Comparison of ENCODE assay signal across 17 mouse cellular contexts in the genomic region with DNA sequence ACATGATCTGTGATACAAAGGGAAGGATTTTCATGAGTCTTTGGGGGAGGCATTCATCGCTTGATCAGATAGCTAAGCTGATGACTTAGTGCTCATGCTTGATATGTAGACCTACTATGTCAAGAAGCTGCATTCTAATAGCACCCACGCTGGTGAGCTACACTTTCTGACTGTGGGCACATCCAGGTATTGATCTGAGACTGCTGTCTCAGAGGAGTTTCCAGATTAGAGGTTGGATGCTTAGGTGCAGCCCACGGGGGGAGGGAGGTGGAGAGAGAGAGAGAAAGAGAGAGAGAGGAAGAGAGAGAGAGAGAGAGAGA. TPM values are rescaled to one million over a fixed set of nuclear protein-coding genes. Genes with fewer than 3 reads are reported as not detected.
DNase-seq lines count a peak whose midpoint lies in the region; ATAC-seq and TF ChIP-seq lines count a peak whose summit lies in the region.
"Had no signal": no experiment of that assay in that cellular context is flagged by ENCODE, and none has a peak within 500 bp of the region (broad histone marks: within the 10 kb centered on the region; RNA-seq: fewer than 3 reads in every experiment).

No protein-coding gene starts in this region.

- H3K9me3 ChIP-seq in forebrain, embryonic 11.5 days (ENCODE audit: control insufficient read depth, low read length), result no peaks in the 10 kb centered on the region
- no peaks in the 10 kb centered on the region for H3K9me3 ChIP-seq in forebrain, postnatal 0 days (ENCODE audit: low read length)
- no peaks in the 10 kb centered on the region for H3K9me3 ChIP-seq in midbrain, embryonic 11.5 days (ENCODE audit: control insufficient read depth, low read length)
- no peaks in the 10 kb centered on the region for H3K9me3 ChIP-seq in midbrain, embryonic 10.5 days (replicated peaks)
- H3K9me3 ChIP-seq in neural tube, embryonic 15.5 days (replicated peaks), result no peaks in the 10 kb centered on the region

- no peak overlapping the region for H3K4me2 ChIP-seq in forebrain, embryonic 11.5 days (ENCODE audit: low read depth, low read length, severe bottlenecking)
- H3K4me2 ChIP-seq in forebrain, postnatal 0 days (ENCODE audit: low read depth), result no peak overlapping the region
- H3K4me2 ChIP-seq in midbrain, embryonic 11.5 days, result no peak overlapping the region
- H3K4me2 ChIP-seq in neural tube, embryonic 15.5 days, result no peak overlapping the region

- 30% methylated on average over 3 of the region's 3 CpGs for WGBS in forebrain, embryonic 11.5 days
- 32% methylated on average over 3 of the region's 3 CpGs for WGBS in forebrain, postnatal 0 days
- WGBS in midbrain, embryonic 11.5 days, result 24% methylated on average over 3 of the region's 3 CpGs
- 34% methylated on average over 3 of the region's 3 CpGs for WGBS in midbrain, embryonic 10.5 days
- WGBS in neural tube, embryonic 15.5 days, result 28% methylated on average over 3 of the region's 3 CpGs

- H3K4me3 ChIP-seq in forebrain, embryonic 11.5 days (ENCODE audit: low read depth, low read length), result no peak overlapping the region
- no peak overlapping the region for H3K4me3 ChIP-seq in forebrain, postnatal 0 days (ENCODE audit: low read depth, low read length)
- H3K4me3 ChIP-seq in midbrain, embryonic 11.5 days (ENCODE audit: low read depth, low read length), result no peak overlapping the region
- H3K4me3 ChIP-seq in midbrain, embryonic 10.5 days, result no peak overlapping the region
- H3K4me3 ChIP-seq in neural tube, embryonic 15.5 days (replicated peaks), result no peak overlapping the region

- no peak overlapping the region for H3K27ac ChIP-seq in forebrain, embryonic 11.5 days (ENCODE audit: low read depth, low read length)
- no peak overlapping the region for H3K27ac ChIP-seq in forebrain, postnatal 0 days (ENCODE audit: low read depth, low read length)
- no peak overlapping the region for H3K27ac ChIP-seq in midbrain, embryonic 11.5 days (ENCODE audit: low read depth, low read length)
- no peak overlapping the region for H3K27ac ChIP-seq in midbrain, embryonic 10.5 days (replicated peaks)
- H3K27ac ChIP-seq in neural tube, embryonic 15.5 days (replicated peaks), result no peak overlapping the region
- H3K27ac ChIP-seq: macrophage had no signal

- no peaks in the 10 kb centered on the region for H3K27me3 ChIP-seq in forebrain, embryonic 11.5 days (ENCODE audit: control insufficient read depth, insufficient read depth, low read length)
- no peaks in the 10 kb centered on the region; the same call in 1 of the 2 replicates for H3K27me3 ChIP-seq in forebrain, postnatal 0 days (ENCODE audit: insufficient read depth, low read length)
- H3K27me3 ChIP-seq in midbrain, embryonic 11.5 days (ENCODE audit: control insufficient read depth, insufficient read depth, low read length), result no peaks in the 10 kb centered on the region
- peaks cover 9% of the 10 kb centered on the region; the same call in 1 of the 2 replicates for H3K27me3 ChIP-seq in midbrain, embryonic 10.5 days (ENCODE audit: low read depth, poor library complexity, severe bottlenecking)
- H3K27me3 ChIP-seq in neural tube, embryonic 15.5 days (replicated peaks), result peaks cover 3% of the 10 kb centered on the region; the same call in 1 of the 2 replicates

- no peaks in the 10 kb centered on the region for H3K36me3 ChIP-seq in forebrain, embryonic 11.5 days (ENCODE audit: control insufficient read depth, insufficient read depth, low read length)
- no peaks in the 10 kb centered on the region for H3K36me3 ChIP-seq in forebrain, postnatal 0 days (ENCODE audit: insufficient read depth)
- H3K36me3 ChIP-seq in midbrain, embryonic 11.5 days (ENCODE audit: control insufficient read depth, insufficient read depth, low read length), result no peaks in the 10 kb centered on the region
- H3K36me3 ChIP-seq in midbrain, embryonic 10.5 days, result no peaks in the 10 kb centered on the region
- H3K36me3 ChIP-seq in neural tube, embryonic 15.5 days, result no peaks in the 10 kb centered on the region

- H3K4me1 ChIP-seq in forebrain, embryonic 11.5 days (replicated peaks; ENCODE audit: control insufficient read depth, insufficient read depth, low read length), result no peaks in the 10 kb centered on the region
- no peaks in the 10 kb centered on the region for H3K4me1 ChIP-seq in forebrain, postnatal 0 days (ENCODE audit: insufficient read depth)
- H3K4me1 ChIP-seq in midbrain, embryonic 11.5 days (ENCODE audit: control insufficient read depth, insufficient read depth, low read length), result no peaks in the 10 kb centered on the region
- no peaks in the 10 kb centered on the region for H3K4me1 ChIP-seq in midbrain, embryonic 10.5 days
- H3K4me1 ChIP-seq in neural tube, embryonic 15.5 days, result no peaks in the 10 kb centered on the region

- TF ChIP-seq CTCF in forebrain, postnatal 0 days (IDR thresholded peaks at IDR 0.05; ENCODE audit: low read depth), result no peak

- DNase-seq in forebrain, embryonic 11.5 days (ENCODE audit: low spot score), result no peak
- no peak for DNase-seq in forebrain, postnatal 0 days
- DNase-seq in midbrain, embryonic 11.5 days (ENCODE audit: low spot score, missing footprints), result no peak
- DNase-seq in midbrain, embryonic 10.5 days (ENCODE audit: low spot score), result no peak
- DNase-seq in thymus, postnatal 36 days, result no peak
- no peak for DNase-seq in right cerebral cortex, adult 18-20 months

- peak; percentile 46 for ATAC-seq in forebrain, embryonic 11.5 days (replicated peaks; ENCODE audit: low FRiP score)
- ATAC-seq in forebrain, postnatal 0 days, result no peak
- peak; percentile 67 for ATAC-seq in midbrain, embryonic 11.5 days (ENCODE audit: low FRiP score)
- ATAC-seq in megakaryocyte, adult 5-6 weeks (ENCODE audit: poor library complexity, severe bottlenecking), result 0 out of 2 replicates have a peak, but pooled peaks have one; percentile 18
- peak; percentile 45 for ATAC-seq in neural tube, embryonic 15.5 days (ENCODE audit: low FRiP score)

- no peak overlapping the region for H3K9ac ChIP-seq in forebrain, embryonic 11.5 days (ENCODE audit: low read length)
- no peak overlapping the region for H3K9ac ChIP-seq in forebrain, postnatal 0 days
- H3K9ac ChIP-seq in midbrain, embryonic 11.5 days (ENCODE audit: low read length), result no peak overlapping the region
- no peak overlapping the region for H3K9ac ChIP-seq in neural tube, embryonic 15.5 days (replicated peaks)

RNA-seq across cellular contexts. Expression of gene Olfr94, which starts 3.1 kb away (rescaled TPM):
- not detected in 2 replicates for polyA plus RNA-seq in forebrain, embryonic 11.5 days (2014; fragmentation: Nextera tagmentation; extraction: Ambion mirVana)
- total RNA-seq in forebrain, postnatal 0 days (2014; rRNA removed), result not detected in 2 replicates
- polyA plus RNA-seq in forebrain, postnatal 0 days (2015; fragmentation: Nextera tagmentation; extraction: Ambion mirVana), result not detected in 2 replicates
- not detected in 2 replicates for polyA plus RNA-seq in midbrain, embryonic 11.5 days (2014; fragmentation: Nextera tagmentation; extraction: Ambion mirVana)
- polyA plus RNA-seq in midbrain, embryonic 10.5 days (2016; fragmentation: Nextera tagmentation; extraction: Ambion mirVana), result not detected in 2 replicates
- not detected in 2 replicates for total RNA-seq in megakaryocyte, adult 5-6 weeks (2015)
- not detected in 2 replicates for total RNA-seq in megakaryocyte, adult 5-6 weeks (2017)
- polyA plus RNA-seq in neural tube, embryonic 15.5 days (2015; fragmentation: Nextera tagmentation; extraction: Ambion mirVana), result 0.14 and 0.19 TPM in 2 replicates
- total RNA-seq: adrenal gland, postnatal 36 days; CH12.LX; gastrocnemius, adult 8-10 months; heart, adult 18-20 months; layer of hippocampus, adult 8-10 months; left cerebral cortex, postnatal 10 days had no signal
- polyA plus RNA-seq: heart, embryonic 16.5 days; macrophage; stomach, embryonic 14.5 days had no signal

RNA-seq across cellular contexts. Expression of gene Olfr95, which starts 9.0 kb away (rescaled TPM):
- polyA plus RNA-seq in forebrain, embryonic 11.5 days (2014; fragmentation: Nextera tagmentation; extraction: Ambion mirVana), result not detected in 2 replicates
- total RNA-seq in forebrain, postnatal 0 days (2014; rRNA removed), result 0.05 TPM in 1 of 2 replicates, not detected in the other
- polyA plus RNA-seq in forebrain, postnatal 0 days (2015; fragmentation: Nextera tagmentation; extraction: Ambion mirVana), result not detected in 2 replicates
- not detected in 2 replicates for polyA plus RNA-seq in midbrain, embryonic 11.5 days (2014; fragmentation: Nextera tagmentation; extraction: Ambion mirVana)
- not detected in 2 replicates for polyA plus RNA-seq in midbrain, embryonic 10.5 days (2016; fragmentation: Nextera tagmentation; extraction: Ambion mirVana)
- total RNA-seq in megakaryocyte, adult 5-6 weeks (2015), result not detected in 2 replicates
- 0.04 TPM in 1 of 2 replicates, not detected in the other for total RNA-seq in megakaryocyte, adult 5-6 weeks (2017)
- polyA plus RNA-seq in neural tube, embryonic 15.5 days (2015; fragmentation: Nextera tagmentation; extraction: Ambion mirVana), result 0.04 TPM in 1 of 2 replicates, not detected in the other
- total RNA-seq: adrenal gland, postnatal 36 days; CH12.LX; gastrocnemius, adult 8-10 months; heart, adult 18-20 months; layer of hippocampus, adult 8-10 months; left cerebral cortex, postnatal 10 days had no signal
- polyA plus RNA-seq: heart, embryonic 16.5 days; macrophage; stomach, embryonic 14.5 days had no signal

RNA-seq across cellular contexts. Expression of gene Ubd, which starts 10.2 kb away (rescaled TPM):
- polyA plus RNA-seq in forebrain, embryonic 11.5 days (2014; fragmentation: Nextera tagmentation; extraction: Ambion mirVana), result not detected in 2 replicates
- not detected in 2 replicates for total RNA-seq in forebrain, postnatal 0 days (2014; rRNA removed)
- not detected in 2 replicates for polyA plus RNA-seq in forebrain, postnatal 0 days (2015; fragmentation: Nextera tagmentation; extraction: Ambion mirVana)
- polyA plus RNA-seq in midbrain, embryonic 11.5 days (2014; fragmentation: Nextera tagmentation; extraction: Ambion mirVana), result not detected in 2 replicates
- not detected in 2 replicates for polyA plus RNA-seq in midbrain, embryonic 10.5 days (2016; fragmentation: Nextera tagmentation; extraction: Ambion mirVana)
- not detected in 2 replicates for total RNA-seq in megakaryocyte, adult 5-6 weeks (2015)
- total RNA-seq in megakaryocyte, adult 5-6 weeks (2017), result 0.40 TPM in 1 of 2 replicates, not detected in the other
- 3.8 TPM in 1 of 2 replicates, not detected in the other for polyA plus RNA-seq in neural tube, embryonic 15.5 days (2015; fragmentation: Nextera tagmentation; extraction: Ambion mirVana)
- total RNA-seq: gastrocnemius, adult 8-10 months; layer of hippocampus, adult 8-10 months; left cerebral cortex, postnatal 10 days had no signal
- polyA plus RNA-seq: macrophage; stomach, embryonic 14.5 days had no signal

RNA-seq across cellular contexts. Expression of gene Olfr96, which starts 16.1 kb away (rescaled TPM):
- not detected in 2 replicates for polyA plus RNA-seq in forebrain, embryonic 11.5 days (2014; fragmentation: Nextera tagmentation; extraction: Ambion mirVana)
- total RNA-seq in forebrain, postnatal 0 days (2014; rRNA removed), result not detected in 2 replicates
- not detected in 2 replicates for polyA plus RNA-seq in forebrain, postnatal 0 days (2015; fragmentation: Nextera tagmentation; extraction: Ambion mirVana)
- not detected in 2 replicates for polyA plus RNA-seq in midbrain, embryonic 11.5 days (2014; fragmentation: Nextera tagmentation; extraction: Ambion mirVana)
- polyA plus RNA-seq in midbrain, embryonic 10.5 days (2016; fragmentation: Nextera tagmentation; extraction: Ambion mirVana), result not detected in 2 replicates
- total RNA-seq in megakaryocyte, adult 5-6 weeks (2015), result not detected in 2 replicates
- total RNA-seq in megakaryocyte, adult 5-6 weeks (2017), result not detected in 2 replicates
- polyA plus RNA-seq in neural tube, embryonic 15.5 days (2015; fragmentation: Nextera tagmentation; extraction: Ambion mirVana), result not detected in 2 replicates
- total RNA-seq: adrenal gland, postnatal 36 days; CH12.LX; gastrocnemius, adult 8-10 months; heart, adult 18-20 months; layer of hippocampus, adult 8-10 months; left cerebral cortex, postnatal 10 days had no signal
- polyA plus RNA-seq: heart, embryonic 16.5 days; macrophage; stomach, embryonic 14.5 days had no signal

RNA-seq across cellular contexts. Expression of gene Olfr97, which starts 33.3 kb away (rescaled TPM):
- not detected in 2 replicates for polyA plus RNA-seq in forebrain, embryonic 11.5 days (2014; fragmentation: Nextera tagmentation; extraction: Ambion mirVana)
- total RNA-seq in forebrain, postnatal 0 days (2014; rRNA removed), result not detected in 2 replicates
- not detected in 2 replicates for polyA plus RNA-seq in forebrain, postnatal 0 days (2015; fragmentation: Nextera tagmentation; extraction: Ambion mirVana)
- polyA plus RNA-seq in midbrain, embryonic 11.5 days (2014; fragmentation: Nextera tagmentation; extraction: Ambion mirVana), result not detected in 2 replicates
- polyA plus RNA-seq in midbrain, embryonic 10.5 days (2016; fragmentation: Nextera tagmentation; extraction: Ambion mirVana), result not detected in 2 replicates
- not detected in 2 replicates for total RNA-seq in megakaryocyte, adult 5-6 weeks (2015)
- total RNA-seq in megakaryocyte, adult 5-6 weeks (2017), result not detected in 2 replicates
- not detected in 2 replicates for polyA plus RNA-seq in neural tube, embryonic 15.5 days (2015; fragmentation: Nextera tagmentation; extraction: Ambion mirVana)
- total RNA-seq: adrenal gland, postnatal 36 days; CH12.LX; gastrocnemius, adult 8-10 months; heart, adult 18-20 months; layer of hippocampus, adult 8-10 months; left cerebral cortex, postnatal 10 days had no signal
- polyA plus RNA-seq: heart, embryonic 16.5 days; macrophage; stomach, embryonic 14.5 days had no signal
